Mouse (Mus musculus) B cell, adult 67 days (primary cell): ENCODE results near the gene Calcb. TPM values are rescaled to one million over a fixed set of nuclear protein-coding genes. Genes with fewer than 3 reads are reported as not detected.

Experiments
- total RNA-seq, 2 experiments: library from RNA; stranded (reverse); gene quantifications; 4 replicates each; pipeline ENCODE4 v1.2.4; 2023

Gene Calcb
- total RNA-seq, result not detected

GRCm38 (mm10) chr7:114718300-114718699, at the start of gene Calcb:
Calcb (plus strand) TSS chr7:114718643.

GRCm38 (mm10) chr7:114743022-114743780, 24.8 kb downstream of the Calcb start, which contains the start of gene Insc:
Insc (plus strand) TSS chr7:114743694.

Other genes starting within 250 kb of the Calcb start
- 10 to 100 TPM; 13.3 to 15.7 TPM for gene Cyp2r1, start 155.7 kb upstream of the Calcb start, total RNA-seq
- gene Calca, start 82.3 kb upstream of the Calcb start, total RNA-seq, result not detected
- 10 to 100 TPM in 1 of 2 experiments, 1 to 10 TPM in 1; 7.5 to 12.4 TPM for gene Insc, start 25.1 kb downstream of the Calcb start, total RNA-seq